Mouse (Mus musculus): ENCODE data around the gene Sucla2. TPM values are rescaled to one million over a fixed set of nuclear protein-coding genes. Genes with fewer than 3 reads are reported as not detected.
"Not testable (repeated sequence)": the region's sequence is repeated elsewhere in the genome, so short reads cannot be mapped to it uniquely, and the experiment has no call there.

The Sucla2 gene
- total RNA-seq, 2 experiments from 2014 or later = 143 to 160 TPM

DNA sequence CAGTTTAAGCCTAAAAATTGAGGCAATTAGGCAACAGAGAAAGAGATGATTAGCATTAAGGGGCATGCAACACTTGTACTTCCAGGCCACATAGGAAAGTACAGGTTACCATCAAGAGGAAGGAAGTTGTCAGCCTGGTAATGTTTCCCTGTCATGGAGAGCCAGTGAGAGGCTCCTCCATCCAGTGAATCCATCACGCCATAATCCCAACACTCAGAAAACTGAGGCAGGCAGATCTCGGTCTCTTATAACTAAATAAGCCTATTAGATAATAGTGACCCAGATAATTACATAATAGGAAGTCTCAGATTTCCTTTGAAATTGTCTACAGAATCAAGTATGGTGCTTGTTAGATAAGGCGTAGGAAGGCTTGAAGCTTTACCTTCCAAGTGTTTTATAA is 983 bp upstream of the Sucla2 start:
- no peak for DNase-seq (ENCODE audit: extremely low spot score in 1 of 2, low spot score in 2 of 2)
- TF ChIP-seq CTCF (IDR thresholded peaks at IDR 0.05) = no peak
- intact Hi-C loops (cut with DNase I) = loop anchor here (2.0 kb wide), 1 partner anchor 13 kb away; the partner anchor contains the start of gene Med4
- peak overlapping the region; percentile 65; the same call in 1 of the 2 replicates for H3K4me3 ChIP-seq
- peak overlapping the region; percentile 97 for H3K27ac ChIP-seq

DNA sequence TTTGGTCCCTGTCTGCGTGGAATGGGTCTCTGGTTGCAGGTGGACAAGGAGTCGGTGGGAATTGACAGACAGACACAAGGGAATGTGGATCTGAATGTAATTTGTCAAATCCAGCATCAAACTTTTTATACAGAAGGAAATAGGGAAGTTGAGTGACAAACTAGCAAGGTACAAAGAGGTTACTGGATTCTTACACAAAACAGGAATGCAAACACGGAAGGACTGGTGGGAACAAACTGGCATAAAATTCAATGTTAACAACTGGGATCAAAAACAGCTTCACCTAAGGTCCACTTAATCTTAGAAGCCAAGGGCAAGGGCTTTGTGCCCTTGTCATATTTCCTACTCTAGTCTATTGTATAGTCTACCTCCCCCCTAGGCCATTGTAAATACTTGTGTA is 3.5 kb downstream of the Sucla2 start:
- not testable (repeated sequence) for H3K27ac ChIP-seq; H3K4me3 ChIP-seq; DNase-seq (ENCODE audit: extremely low spot score in 1 of 2, low spot score in 2 of 2)
- intact Hi-C loops (cut with DNase I) = loop anchor here (5.0 kb wide), 1 partner anchor 1179 kb away; no protein-coding TSS in a partner anchor

DNA sequence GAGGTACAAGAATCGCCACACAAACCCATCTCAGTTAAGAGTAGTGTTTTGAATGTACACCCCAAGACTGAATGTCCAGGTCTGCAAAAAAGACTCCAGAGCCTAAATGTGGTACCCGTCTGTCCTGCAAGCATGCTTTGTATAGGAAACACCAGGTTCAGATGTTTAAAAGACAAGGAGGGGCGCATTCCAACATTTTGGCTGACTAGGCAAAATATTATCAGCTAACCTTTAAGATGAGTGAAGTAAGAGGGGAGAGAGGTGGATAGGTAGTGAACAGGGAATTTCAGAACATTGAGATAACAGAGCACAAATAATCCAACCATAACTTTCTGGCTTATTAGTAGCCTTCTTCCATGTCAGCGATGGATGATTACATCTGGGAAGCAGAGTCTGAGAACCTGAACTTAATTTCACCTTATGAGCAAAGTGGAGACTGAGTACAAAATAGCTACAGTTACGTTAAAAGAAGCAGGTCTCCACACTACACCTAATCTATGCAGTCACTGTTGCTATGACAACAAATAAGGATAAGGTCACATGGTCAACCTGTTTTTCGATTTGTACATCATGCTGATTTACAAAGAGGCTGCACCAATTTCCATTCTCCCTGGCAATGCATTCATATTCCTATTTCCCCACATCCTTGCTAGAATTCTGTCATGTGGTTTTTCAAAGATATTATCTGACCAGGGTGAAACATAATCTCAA is 8.8 kb downstream of the Sucla2 start:
- intact Hi-C loops (cut with DNase I) = loop anchor here (10.0 kb wide), 1 partner anchor 1451 kb away; no protein-coding TSS in a partner anchor
- TF ChIP-seq CTCF (IDR thresholded peaks at IDR 0.05) = no peak
- H3K27ac ChIP-seq = no peak overlapping the region
- no peak for DNase-seq (ENCODE audit: extremely low spot score in 1 of 2, low spot score in 2 of 2)
- H3K4me3 ChIP-seq = no peak overlapping the region

DNA sequence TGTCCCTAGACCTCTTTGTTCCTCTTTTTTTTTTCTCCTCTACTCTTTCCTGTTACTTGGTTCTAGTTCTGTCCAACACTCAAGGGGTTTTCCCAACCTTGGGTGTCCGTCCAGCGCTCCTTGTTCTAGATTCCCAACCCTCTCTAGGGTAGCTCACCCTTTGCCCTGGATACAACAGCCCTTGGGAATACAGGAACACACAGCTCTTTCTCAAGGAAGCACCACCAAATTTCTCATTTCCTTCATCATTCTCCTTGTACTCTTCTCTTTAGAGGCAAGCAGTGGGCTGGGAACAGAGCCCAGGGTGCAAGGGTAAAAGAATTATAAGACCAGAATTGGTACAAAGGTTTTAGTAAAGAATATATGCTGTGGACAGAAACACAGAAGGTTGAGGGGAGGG is 10.5 kb downstream of the Sucla2 start:
- Histone ChIP-seq H3K27ac (no peak overlapping the region), H3K4me3 (no peak overlapping the region)
- intact Hi-C loops (cut with DNase I) = loop anchor here (10.0 kb wide), 1 partner anchor 1449 kb away; no protein-coding TSS in a partner anchor
- DNase-seq (ENCODE audit: extremely low spot score in 1 of 2, low spot score in 2 of 2) = no peak
- no peak for TF ChIP-seq CTCF (IDR thresholded peaks at IDR 0.05)

- no peak for TF ChIP-seq CTCF (IDR thresholded peaks at IDR 0.05)
- Histone ChIP-seq H3K27ac (no peak overlapping the region), H3K4me3 (no peak overlapping the region)
- DNase-seq (ENCODE audit: extremely low spot score in 1 of 2, low spot score in 2 of 2) = no peak
- intact Hi-C loops (cut with DNase I) = no loop called here
Observed at GRCm38 (mm10) chr14:73543781-73544180, 18.7 kb downstream of the Sucla2 start.

- no peak for DNase-seq (ENCODE audit: extremely low spot score in 1 of 2, low spot score in 2 of 2)
- Histone ChIP-seq H3K4me3 (no peak overlapping the region), H3K27ac (no peak overlapping the region)
- intact Hi-C loops (cut with DNase I) = no loop called here
- no peak for TF ChIP-seq CTCF (IDR thresholded peaks at IDR 0.05)
Observed at GRCm38 (mm10) chr14:73547034-73547433, 21.9 kb downstream of the Sucla2 start.

DNA sequence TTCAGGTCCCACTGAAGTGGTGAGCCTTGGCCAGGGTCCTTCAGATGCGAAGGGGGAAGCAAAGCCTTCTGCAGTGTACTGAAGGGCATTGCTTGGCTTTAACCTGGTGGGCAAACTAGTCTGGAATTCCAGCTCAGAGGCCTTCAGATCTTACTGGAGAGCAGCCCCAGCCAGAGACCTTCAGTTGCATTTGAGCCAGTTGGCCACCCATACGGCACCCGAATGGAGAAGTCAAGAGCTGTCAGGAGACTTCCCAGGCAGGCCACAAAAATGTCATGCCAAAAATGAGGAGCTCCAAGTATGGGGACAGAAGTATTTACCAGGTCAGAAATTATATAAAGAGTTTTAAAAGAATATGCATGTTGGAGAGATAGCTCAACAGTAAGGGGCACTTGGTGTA is 22.9 kb downstream of the Sucla2 start, which contains the start of gene Nudt15:
Gene Nudt15 (minus strand): TSS at position 192 of the 400 bp plus-strand sequence.
- no peak for DNase-seq (ENCODE audit: extremely low spot score in 1 of 2, low spot score in 2 of 2)
- no peak for TF ChIP-seq CTCF (IDR thresholded peaks at IDR 0.05)
- H3K4me3 ChIP-seq = no peak within 1 kb of the TSS
- intact Hi-C loops (cut with DNase I) = no loop called here
- H3K27ac ChIP-seq = no peak within 1 kb of the TSS

DNA sequence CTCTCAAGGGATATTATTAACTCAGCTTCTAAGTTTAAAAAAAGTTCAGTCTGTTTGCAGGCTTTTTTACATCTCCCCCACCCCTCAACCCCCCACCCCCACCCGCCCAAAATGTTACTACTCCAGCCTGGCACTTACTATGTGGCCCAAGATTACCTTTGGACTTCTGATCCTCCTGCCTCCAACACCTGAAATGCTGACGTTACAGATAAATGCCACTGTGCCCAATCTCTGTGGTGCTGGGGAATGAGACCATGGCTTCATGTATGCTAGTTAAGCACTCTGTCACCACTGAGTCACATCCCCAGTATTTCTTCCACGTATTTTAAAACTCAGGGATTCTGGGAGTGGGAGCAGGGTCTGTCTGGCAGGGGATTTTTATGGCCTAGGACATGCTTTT is 25.2 kb downstream of the Sucla2 start:
- DNase-seq (ENCODE audit: extremely low spot score in 1 of 2, low spot score in 2 of 2) = no peak
- no peak overlapping the region for H3K4me3 ChIP-seq
- no peak overlapping the region for H3K27ac ChIP-seq
- no peak for TF ChIP-seq CTCF (IDR thresholded peaks at IDR 0.05)
- intact Hi-C loops (cut with DNase I) = no loop called here

- intact Hi-C loops (cut with DNase I) = no loop called here
- no peak for DNase-seq (ENCODE audit: extremely low spot score in 1 of 2, low spot score in 2 of 2)
- Histone ChIP-seq H3K4me3 (no peak overlapping the region), H3K27ac (no peak overlapping the region)
- TF ChIP-seq CTCF (IDR thresholded peaks at IDR 0.05) = no peak
Observed at GRCm38 (mm10) chr14:73550732-73551131, 25.6 kb downstream of the Sucla2 start.

DNA sequence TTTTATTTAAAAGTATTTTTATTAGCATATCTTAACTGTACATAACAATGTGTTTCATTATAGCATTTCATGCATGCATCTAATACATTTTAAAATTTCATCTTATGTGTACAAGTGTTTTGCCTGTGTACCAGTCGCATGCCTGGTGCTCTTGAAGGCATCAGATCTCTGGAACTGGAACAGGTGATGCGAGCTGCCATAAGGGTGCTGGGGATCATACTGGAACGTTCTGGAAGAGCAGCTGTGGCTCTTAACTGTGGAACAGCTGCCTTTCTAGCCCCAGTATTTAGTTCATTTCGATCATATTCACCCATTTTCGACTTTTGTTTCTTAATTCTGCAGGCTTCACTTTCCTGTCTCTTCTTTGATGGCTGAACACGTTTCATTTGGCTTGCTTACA is 26.0 kb downstream of the Sucla2 start:
- Histone ChIP-seq H3K27ac (no peak overlapping the region), H3K4me3 (no peak overlapping the region)
- DNase-seq (ENCODE audit: extremely low spot score in 1 of 2, low spot score in 2 of 2) = no peak
- no peak for TF ChIP-seq CTCF (IDR thresholded peaks at IDR 0.05)
- intact Hi-C loops (cut with DNase I) = no loop called here

DNA sequence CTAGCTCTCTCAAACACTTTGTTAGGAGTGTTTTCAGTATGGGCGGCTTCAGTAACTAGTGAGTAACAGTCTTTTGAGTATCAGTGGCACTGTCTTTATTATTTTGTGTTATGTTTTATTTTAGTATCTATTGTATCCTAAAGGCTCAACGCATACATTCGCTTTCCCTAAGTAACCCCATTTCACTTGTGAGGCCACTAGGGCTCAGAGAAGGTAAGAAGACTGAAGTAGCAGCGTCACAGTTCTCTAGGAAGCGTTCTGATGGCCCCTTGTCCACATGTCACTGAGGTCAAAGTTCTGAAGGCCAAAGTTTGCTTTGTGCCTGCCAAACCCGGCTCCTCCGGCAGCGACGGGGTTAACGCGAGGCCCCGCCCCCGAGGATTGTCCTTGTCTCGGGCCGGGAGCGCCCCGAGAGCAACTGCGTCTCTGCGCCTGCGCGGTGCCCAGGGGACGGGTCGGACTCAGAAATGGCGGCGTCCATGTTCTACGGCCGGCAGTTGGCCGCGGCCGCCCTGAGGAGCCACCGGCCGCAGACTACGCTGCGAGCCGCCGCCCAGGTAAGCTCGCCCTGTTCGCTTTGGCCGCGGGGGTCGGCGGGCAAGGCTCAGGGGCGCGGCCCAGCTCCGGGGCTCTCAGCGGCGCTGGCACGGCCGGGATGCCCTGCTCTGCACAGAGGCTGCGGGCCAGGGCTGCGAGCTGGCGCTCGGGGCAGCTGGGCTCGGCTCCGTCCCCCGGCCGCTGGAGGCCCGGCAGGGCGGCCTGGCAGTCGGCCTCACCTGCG is 27.4 kb downstream of the Sucla2 start:
- TF ChIP-seq CTCF (IDR thresholded peaks at IDR 0.05) = no peak; the same call in 1 of the 2 replicates
- intact Hi-C loops (cut with DNase I) = loop anchor here (1.0 kb wide), 1 partner anchor 27 kb away; the partner anchor contains the start of gene Sucla2
- peak; percentile 93 to 97 for DNase-seq (ENCODE audit: extremely low spot score in 1 of 2, low spot score in 2 of 2)
- peak overlapping the region; percentile 80 for H3K4me3 ChIP-seq
- peak overlapping the region; percentile 80 for H3K27ac ChIP-seq

- no peak for TF ChIP-seq CTCF (IDR thresholded peaks at IDR 0.05)
- H3K27ac ChIP-seq = peak overlapping the region; percentile 80
- intact Hi-C loops (cut with DNase I) = no loop called here
- H3K4me3 ChIP-seq = peak overlapping the region; percentile 80
- DNase-seq (ENCODE audit: extremely low spot score in 1 of 2, low spot score in 2 of 2) = no peak
Observed at GRCm38 (mm10) chr14:73553122-73553696, 28.1 kb downstream of the Sucla2 start.

Data from left cerebral cortex, adult 2 months (tissue).